Mouse (Mus musculus) embryo, embryonic 11 days (tissue): ENCODE results near the gene Evi2a.
A peak's percentile ranks its signal among the peaks of the same experiment; 100 is the strongest.

Source experiments
- DNase-seq: peaks from one replicate; pipeline ENCODE4 v3.0.0-alpha.2; 2015

Gene Evi2a

DNA sequence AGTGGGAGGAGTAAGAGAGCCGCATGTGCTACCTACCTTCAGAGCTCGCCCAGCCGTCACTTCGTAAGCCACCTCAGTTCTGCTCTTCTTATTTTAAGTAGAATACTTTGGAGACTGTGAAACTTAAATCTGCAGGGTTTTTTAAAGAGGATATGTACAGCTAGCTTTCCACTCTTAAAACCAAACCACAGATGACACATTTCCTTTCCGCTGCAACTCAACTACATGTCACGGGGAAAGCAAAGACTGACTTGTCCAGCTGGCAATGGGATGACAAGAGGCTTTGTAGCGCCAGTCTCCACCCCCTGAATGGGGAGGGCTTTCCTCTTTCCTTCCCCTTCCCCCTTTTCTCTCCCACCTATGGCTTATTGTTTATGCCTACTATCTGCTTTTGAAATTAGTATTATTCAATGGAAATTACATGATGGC, at the start of gene Evi2a, which contains the start of gene Evi2:
Gene Evi2a, minus strand, starts transcription at position 277 of the 429 bp plus-strand sequence.
Gene Evi2, minus strand, starts transcription at position 257 of the 429 bp plus-strand sequence.
- DNase-seq = no peak

DNA sequence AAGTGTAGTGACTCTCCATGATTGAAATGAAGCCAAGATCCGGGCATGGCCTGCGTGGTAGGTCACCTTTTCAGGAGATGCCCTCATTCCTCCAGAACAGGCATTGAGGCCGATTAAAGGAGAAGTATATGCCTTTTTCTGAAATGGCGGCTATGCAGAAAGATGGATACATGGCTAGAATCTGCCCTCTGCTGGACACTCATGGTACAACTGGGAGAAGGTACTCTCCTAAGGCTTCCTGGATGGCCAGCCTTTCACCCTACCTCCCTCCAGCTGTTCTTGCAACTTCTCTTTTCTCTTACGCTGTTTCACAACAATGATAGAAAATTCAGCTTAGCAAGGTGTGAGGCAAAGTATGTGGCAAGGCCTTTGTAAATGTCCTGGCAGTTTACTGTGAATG, 47.3 kb upstream of the Evi2a start:
- DNase-seq = peak; percentile 80

DNA sequence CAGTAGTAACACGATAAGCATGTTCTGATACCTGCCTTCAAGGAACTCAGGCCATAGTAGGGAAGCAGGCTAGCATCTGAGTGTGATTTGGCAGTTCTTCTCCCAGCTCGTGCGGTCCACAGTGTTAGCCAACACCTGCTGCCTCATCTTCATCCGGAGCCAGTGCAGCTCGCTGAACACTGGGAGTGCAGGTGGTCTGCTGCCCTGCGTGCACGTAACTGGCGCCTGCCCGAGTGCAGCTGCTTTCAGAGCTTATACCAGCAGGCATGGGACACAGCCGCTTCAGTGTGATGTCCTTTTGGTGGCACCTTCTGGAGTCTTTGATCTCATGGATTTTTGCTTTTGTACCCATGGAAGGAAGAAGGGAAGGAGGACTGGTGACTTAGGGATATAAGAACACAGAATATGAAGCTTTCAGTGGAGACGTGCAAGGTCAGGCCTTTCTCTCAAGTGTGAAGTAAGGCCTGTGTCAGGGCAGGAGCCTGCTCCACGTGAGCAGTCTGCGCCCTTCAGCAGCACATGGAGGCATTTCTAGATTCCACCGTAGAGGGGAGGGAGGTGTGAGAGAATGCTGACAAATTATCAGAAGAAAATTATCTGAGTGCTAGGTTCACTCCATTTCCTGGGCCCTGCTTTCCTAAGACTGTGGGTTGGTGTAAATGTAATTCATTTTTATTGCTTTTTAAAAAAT, 45.1 kb upstream of the Evi2a start:
- no peak for DNase-seq

DNA sequence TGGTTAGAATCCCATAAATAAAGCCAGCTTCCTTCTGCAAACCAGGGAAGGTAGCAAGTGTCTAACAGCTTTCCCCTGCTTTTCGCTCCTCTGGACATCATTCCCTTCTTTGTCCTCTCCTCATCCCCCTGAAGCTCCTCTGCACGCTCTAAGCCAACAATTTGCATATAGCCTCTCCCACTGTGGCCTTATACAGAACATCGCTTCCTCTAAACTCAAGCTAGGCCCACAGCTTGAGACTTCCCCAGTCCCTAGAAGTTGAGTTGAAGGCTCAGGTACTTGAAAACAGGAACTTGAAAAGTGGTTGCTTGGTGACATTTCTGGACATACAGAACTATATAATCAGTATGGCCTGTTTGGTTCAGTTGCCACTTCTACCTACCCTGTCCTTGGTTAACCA, 43.4 kb upstream of the Evi2a start:
- DNase-seq = no peak

DNA sequence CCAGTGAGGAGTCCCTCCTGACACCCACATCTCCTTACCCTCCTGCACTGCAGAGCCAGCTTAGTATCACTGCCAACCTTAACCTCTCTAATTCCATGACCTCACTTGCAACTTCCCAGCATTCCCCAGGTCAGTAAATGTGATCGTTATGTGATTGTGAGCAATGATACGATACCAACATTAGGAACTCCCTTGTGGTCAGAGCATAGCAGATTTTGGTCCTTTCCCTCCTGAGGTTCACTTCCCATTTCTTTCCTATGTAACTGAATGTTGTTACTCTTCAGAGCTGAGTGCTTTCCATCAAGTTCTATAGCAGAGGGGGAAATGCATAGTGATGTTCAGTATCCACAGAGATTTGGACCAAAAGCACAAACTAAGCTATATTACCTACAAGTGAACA, 39.9 kb upstream of the Evi2a start:
- DNase-seq = no peak

DNA sequence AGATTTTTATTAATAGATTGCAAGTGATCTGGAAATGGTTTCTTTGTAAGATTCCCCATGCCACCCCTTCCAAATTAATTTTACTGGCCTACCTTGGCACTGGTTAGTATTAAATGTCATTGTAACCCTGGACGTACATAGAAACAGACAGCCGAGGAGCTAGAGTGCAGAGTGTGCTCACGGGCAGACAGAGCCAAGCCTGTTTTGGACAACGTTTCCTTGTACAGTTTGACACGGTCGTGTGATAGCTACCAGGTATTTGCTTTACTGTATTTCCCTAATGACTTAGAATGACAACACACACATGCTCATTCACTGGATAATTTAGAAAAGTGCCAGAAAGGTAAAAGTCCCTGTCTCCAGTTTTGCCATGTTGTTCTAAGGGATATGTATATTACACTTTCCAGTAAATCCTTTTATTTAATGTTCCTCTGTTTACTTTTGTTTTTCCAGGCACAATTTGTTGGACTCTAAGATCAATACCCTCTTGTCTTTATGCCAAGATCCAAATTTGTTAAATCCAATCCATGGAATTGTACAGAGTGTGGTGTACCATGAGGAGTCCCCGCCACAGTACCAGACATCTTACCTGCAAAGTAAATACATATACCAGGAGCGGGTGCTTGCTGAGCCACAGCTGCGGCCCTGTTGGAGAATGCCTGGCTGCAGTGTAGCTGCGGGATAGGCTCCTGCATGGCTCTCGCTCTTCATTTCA, 37.9 kb upstream of the Evi2a start:
- DNase-seq = no peak

DNA sequence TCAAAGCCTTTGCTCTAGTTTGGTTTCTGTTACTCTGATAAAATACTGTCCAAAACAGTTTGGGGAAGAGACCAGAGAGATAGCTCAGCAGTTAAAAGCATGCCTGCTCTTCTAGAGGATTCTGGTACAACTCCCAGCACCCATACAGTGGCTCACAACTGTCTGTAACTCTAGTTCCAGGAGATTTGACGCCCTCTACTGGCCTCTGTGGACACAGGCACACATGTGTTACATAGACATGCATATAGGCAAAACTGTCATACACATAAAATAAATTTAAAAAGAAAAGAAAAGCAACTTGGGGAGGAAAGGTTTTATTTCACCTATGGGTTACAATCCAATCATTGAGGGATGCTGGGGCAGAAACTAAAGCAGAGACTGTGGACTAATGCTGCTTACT, 36.5 kb upstream of the Evi2a start:
- no peak for DNase-seq

DNA sequence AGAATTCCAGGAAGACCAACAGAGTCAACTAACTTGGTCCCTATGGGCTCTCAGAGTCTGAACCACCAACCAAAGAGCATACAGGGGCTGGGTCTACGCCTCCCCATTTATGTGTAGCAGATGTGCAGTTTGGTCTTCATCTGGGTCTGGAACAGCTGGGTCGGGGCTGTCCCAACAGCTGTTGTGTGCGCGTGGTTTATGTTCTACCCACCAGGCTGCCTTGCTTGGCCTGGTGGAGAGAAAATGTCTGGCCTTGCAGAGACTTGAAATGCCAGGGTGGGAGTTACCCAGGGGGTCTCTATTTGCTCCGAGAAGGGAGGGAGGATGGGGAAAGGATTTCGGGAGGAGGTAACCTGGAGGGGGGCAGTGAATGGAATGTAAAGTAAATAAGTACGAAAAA, 33.1 kb upstream of the Evi2a start:
- DNase-seq = no peak

DNA sequence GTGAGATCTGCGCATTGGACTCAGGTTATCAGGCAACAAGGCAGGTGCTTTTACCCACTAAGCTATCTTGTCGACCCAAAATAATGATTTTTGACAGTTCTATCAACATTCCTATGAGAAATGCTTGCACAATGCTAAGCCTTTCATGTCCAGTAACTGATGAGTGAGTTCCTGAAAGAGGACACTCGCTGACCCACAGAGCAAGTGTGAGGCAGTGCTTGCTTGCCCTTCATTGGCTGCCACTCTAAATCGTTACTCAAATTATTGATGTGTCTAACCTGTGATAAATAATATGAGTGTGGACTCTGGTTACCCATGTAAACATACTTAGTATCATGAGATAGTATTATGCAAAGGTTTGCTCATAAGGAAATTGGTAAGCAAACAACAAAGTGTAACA, 30.1 kb upstream of the Evi2a start:
- no peak for DNase-seq

DNA sequence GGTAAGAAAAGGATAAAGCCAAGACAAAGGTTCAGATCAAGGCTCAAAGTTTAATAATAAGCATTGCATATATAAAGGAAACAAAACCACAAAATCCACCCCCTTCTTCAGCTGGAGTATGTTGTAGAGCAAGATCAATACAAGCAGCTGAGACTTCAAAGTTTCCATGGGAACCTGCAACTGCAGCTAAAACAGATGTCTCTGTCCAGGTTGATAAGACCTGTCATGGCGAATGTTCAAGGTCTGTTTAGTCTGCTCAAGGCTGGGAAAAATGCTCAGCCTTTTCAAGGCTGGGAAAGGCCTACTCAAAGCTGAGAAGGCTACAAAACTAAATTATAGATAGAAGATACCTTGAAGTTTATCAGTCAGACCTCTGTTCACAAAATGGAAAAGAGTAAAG, 22.2 kb upstream of the Evi2a start:
- DNase-seq = no peak

DNA sequence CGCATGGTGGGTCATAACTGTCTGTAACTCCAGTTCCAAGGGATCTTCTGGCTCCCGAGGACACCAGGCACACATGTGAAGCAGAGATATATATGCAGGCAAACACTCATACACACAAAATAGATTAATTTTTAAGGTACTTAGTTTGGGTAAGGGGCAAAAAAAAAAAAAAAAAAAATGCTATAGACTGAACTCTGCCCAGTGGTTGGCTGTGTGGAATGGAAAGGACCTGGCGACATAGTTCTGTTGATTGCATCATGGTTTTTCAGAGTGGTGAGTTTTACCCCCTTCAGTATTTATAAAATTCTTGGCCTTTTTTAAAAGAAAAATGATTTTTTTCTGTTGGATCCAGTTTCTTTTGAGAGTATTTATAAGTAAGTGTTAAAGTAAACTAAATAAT, 5.9 kb upstream of the Evi2a start:
- no peak for DNase-seq

DNA sequence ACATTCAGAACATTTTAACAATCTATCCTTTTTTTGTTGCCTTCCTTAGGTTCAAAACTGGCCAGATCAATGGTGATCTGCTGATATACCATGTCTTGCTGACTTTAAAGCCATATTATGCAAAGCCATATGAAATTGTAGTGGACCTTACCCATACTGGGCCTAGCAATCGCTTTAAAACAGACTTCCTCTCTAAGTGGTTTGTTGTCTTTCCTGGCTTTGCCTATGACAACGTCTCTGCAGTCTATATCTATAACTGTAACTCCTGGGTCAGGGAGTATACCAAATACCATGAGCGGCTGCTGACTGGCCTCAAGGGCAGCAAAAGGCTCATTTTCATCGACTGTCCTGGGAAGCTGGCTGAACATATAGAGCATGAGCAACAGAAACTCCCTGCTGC, 5.1 kb upstream of the Evi2a start:
- no peak for DNase-seq

DNA sequence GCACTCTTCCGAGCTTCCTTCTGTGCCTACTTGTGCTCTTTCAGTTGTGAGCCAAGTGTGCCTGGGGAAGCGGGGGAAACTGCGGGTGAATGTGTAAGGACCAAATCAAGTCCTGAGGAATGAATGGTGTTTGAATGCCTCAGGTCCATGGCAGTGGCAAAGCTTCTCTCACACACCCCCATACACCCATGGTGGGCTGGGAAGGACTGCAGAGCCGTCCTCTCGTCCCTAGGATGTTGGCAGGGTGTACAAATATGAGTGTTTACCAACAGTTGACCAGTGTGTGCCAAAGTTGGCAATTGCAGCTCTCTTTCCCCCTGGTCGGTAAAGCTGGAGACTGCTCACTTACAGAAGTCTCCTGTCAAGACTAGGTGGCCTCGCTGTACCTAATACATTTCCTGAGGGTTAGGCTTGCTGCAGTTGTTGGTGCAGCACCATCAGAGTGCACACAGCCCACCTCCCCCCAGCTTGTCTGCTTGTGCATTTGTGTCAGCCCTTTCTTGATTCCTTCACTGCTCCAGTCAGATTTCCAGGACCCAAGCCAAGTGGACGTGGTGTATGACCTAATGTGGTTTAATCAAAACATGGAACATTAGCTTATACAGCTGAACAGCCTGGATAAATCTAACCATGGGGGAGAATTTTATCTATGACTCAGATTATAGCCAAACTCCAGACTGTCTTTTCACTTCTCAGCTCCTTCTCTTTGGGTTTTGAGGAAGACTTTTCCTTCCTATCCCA, 3.7 kb upstream of the Evi2a start:
- no peak for DNase-seq

DNA sequence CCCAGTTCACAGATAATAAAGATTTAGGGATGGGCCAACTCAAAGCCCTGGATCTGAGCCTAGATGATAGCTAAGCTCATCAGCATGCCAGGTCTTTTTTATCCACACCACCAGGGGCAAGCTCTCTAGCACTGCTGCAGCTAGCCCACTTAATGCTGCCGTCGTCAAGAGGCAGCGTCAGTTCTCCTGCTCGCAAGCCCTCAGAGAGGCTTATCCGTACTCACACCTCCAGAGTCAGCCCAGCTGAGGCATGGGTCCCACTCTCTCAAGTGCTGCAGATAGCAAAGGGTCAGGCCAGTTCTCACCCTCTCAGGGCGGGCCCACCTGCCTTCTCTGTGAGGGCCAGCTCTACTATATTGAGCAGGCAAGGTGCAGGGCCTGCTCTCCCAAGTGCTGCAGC, 2.9 kb upstream of the Evi2a start:
- DNase-seq = no peak

DNA sequence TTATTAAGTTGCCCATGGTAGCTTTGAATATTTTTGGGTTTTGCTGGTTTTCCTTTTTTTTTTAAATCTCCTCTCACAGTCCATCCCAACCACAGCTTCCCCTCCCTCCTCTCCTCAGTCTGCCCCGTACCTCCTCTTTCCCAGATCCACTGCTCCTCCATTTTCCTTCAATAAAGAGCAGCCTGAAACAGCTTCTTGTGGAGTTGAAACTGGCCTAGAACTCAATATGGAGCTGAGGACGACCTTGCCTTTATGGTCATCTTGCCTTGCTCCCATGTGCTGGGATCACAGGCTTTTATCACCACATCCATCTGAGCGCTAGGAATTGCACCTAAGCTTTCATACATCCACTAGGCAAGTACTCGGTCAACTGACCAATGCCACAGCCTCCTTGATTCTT, 1.1 kb upstream of the Evi2a start:
- no peak for DNase-seq

DNA sequence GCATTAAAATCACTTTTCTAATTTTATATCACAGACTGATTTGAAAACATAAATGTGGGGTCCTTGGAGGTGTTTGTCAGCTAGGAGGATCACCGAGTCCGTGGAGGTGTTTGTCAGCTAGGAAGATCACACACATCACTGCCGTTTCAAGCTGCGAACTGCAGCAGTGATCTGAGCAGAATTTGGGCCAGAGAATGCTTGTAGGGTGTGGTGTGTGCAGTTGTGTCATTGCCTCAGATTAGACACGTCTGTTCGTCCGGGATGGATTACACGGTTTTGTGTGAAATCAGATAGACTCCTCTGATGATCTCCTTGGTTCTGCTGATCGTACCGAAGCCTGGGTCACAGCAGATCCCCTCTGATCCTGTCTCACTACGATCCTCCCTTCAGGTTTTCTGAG, 365 bp upstream of the Evi2a start:
- no peak for DNase-seq

DNA sequence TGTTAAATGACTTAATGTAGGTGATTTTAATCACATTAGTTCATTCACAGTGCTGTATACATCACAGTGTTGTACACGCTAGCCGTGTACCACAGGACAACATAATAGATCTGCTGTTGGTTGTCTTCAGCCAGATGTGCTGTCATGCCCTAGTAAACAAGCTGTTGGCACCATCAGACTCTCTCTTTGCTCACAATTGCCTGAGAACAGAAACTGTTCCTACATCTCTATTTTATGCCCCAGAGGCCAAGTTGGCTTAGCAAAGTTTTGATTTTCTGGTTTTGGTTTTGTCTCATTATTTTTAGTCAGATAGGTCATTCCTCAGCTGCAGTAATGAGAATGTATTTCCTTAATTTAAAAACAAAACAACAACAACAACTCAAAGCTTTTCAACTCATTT, 673 bp downstream of the Evi2a start:
- DNase-seq = no peak

DNA sequence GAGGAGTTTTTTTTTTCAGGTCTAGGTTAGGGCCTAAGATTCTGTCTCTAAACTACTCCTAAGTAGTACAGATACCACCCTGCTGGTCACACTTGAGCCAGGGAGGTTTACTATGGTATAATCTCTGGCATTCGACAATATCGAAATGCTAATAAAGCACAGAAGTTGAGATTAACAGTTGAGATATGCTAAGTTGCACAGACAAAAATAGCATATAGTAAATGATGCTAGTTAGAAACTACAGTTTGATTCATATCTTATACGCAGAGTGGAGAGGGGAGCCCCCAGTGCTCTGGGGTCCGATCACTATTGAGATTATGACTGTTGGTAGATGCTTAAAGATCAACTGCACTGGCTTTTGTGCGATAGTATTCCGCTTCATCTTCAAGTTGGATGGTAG, 1.2 kb downstream of the Evi2a start:
- DNase-seq = no peak

DNA sequence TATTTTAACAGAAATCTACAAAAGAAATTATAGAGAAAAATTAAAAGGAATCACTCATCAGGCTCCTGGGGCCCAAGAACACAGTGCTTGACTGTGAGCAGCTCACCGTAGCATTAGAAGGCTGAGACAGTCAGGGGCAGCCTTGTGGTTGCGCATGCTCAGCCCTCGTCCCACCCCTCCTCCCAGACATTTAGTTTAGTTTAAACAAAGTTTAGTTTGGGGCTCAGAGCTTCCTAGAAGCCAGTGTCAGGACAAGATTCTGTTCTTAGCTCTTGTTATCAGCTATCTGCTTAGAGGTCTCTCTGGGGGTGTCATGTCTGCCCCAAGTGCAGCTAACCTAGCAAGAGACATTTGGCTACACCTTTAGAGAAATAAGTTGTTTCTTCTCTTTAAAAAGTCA, 1.8 kb downstream of the Evi2a start:
- no peak for DNase-seq

DNA sequence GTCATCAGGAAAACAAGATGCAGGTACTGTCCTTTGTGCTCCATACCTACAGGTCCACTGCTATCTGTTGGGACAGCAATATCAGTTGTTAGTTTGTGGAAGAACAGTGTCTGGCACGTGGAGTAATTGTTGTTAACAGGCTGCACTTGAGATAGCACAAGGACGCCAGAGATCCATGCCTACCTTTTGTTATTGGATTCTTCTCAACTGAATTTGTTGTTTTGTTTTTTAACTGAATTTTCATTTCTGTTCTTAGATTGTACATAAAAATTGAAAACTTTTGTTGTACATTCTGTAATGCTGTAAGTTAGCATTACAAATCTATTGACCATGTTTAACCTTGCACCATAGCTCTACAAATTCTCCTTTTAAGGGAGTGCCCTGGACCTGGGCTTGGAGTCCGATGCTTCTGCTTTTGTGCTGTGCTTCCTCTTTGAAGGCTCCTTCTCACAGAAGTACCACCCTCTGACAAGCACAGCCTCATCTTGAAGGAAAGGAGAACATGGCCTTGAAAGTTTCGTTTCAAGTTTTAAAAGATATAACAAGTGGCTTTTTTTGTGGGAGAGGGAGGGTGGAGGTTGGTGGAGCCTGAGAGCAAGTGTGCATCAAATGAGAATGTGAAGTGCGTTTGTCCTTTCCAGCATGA, 2.5 kb downstream of the Evi2a start:
- DNase-seq = no peak

DNA sequence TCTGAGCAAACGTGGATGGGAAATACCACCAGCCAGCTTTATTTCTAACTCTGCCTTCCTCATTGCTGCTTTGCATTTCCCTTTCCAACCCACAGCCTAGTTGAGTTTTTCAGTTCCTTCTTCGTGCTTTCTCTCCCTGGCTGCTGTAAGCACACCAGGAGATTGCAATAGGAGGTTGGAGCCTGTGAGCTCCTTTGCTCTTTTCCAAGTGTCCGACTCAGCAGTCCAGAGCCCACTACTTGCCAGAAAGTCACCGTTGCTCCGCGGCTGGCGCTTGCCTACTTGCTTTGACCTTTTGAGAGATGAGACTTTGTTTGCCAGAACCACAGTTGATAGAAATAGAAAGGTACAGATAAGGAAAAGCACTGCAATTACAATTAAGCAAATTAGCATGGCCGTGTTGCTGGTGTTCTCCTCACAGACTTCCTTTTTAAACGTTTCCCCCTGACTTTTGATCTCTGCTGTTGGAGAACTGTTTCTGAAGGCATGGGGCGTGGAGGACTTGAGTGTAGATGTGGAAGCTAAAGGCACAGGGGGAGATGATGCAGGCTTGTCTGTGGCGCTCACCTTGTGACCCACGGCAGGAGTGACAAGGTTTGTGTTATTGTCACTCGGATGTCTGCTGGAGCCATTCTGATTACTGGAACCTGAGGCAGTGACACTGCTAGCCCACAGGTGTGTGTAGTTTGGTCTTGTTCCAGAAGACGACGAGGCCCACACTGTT, 3.2 kb downstream of the Evi2a start:
- no peak for DNase-seq

DNA sequence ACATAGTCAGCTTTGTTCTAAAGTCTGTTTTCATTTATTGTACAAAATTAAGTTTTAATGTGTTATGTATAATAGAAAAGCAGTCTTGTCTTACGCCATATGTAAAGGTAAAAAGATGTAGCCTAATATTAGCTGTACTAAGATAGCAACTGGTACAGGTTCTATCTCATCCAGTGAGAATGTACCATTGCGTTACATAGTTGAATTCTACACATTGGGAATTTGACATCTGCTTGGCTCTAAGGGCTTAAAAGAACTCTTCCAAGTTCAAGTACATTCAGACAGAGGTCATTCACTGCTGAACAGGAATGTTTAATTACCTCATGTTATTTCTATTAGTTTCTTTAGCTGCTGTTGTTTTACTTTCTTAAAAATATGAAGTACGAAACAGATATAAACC, 3.9 kb downstream of the Evi2a start:
- no peak for DNase-seq

DNA sequence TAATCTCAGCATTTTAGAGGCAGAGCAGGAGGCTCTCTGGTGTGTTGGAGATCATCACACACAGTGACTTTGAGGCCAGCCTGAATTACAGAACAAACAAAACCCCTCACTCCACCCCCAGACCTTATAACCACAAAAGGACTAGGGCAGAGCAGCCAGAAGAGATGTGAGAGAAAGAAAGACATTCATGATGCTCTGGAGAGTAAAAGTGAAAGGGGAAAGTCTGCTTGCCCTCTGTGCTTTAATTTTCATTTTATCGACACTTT, 6.2 kb downstream of the Evi2a start:
- no peak for DNase-seq
